Mouse (Mus musculus) lung, adult 2 months (tissue): Measurements from ENCODE around the gene Slc4a1. TPM values are rescaled to one million over a fixed set of nuclear protein-coding genes. Genes with fewer than 3 reads are reported as not detected.
A peak's percentile ranks its signal among the peaks of the same experiment; 100 is the strongest.

Source experiments
- DNase-seq: peaks from one replicate; pipeline ENCODE4 v3.0.0; 2022
- H3K4me1 ChIP-seq: fragments of 200-500 bp; 2 replicates; pipeline ENCODE4 v1.6.1; 2011; ENCODE audit warnings: low read length; ENCODE audit not compliant: control insufficient read depth, insufficient read depth
- H3K4me3 ChIP-seq: fragments of 200-500 bp; replicated peaks from 2 replicates; pipeline ENCODE3; 2011; ENCODE audit warnings: low read depth, mild to moderate bottlenecking, control low read depth, low read length; ENCODE audit errors: extremely low read depth
- CTCF ChIP-seq: fragments of 200-500 bp; IDR thresholded peaks from 2 replicates; pipeline ENCODE4 v1.5.1; 2011; ENCODE audit warnings: mild to moderate bottlenecking, low read length, control low read depth; ENCODE audit not compliant: insufficient read depth
- POLR2A ChIP-seq: fragments of 200-500 bp; IDR thresholded peaks from 2 replicates; pipeline ENCODE4 v1.6.1; 2011; ENCODE audit warnings: low read depth, mild to moderate bottlenecking, control low read depth, low read length, borderline replicate concordance; ENCODE audit errors: extremely low read depth
- WGBS: fragments of 180-500 bp; shearing (Covaris S2); methylation state at CpG from one replicate; pipeline ENCODE4 v1.1.7; 2018; 5-methylcytosine and 5-hydroxymethylcytosine counted together
- polyA plus RNA-seq: library from polyadenylated mRNA; depleted of rRNA; stranded (reverse); fragments of >200 nt; gene quantifications from 2 replicates; pipeline ENCODE4 v1.2.3, GENCODE M21; 2012

The Slc4a1 gene
- polyA plus RNA-seq, 1 experiment, result 1.1 TPM

- WGBS, result 6% methylated on average over 33 of the region's 34 CpGs
- Histone ChIP-seq H3K4me1 (no peaks in the 10 kb centered on the region), H3K4me3 (no peak overlapping the region)
- no peak for TF ChIP-seq CTCF
- no peak for TF ChIP-seq POLR2A
- DNase-seq, result no peak
Measured at GRCm38 (mm10) chr11:102399610-102400072, 33.6 kb upstream of the Slc4a1 start.

GRCm38 (mm10) chr11:102399107-102399506 lies 33.1 kb upstream of the Slc4a1 start:
- Histone ChIP-seq H3K4me3 (no peak overlapping the region), H3K4me1 (no peaks in the 10 kb centered on the region)
- no peak for DNase-seq
- TF ChIP-seq POLR2A, result no peak
- TF ChIP-seq CTCF, result no peak
- WGBS, result 21% methylated on average over 15 of the region's 15 CpGs

GRCm38 (mm10) chr11:102398007-102398825 lies 32.2 kb upstream of the Slc4a1 start:
- 69% methylated on average over 20 of the region's 20 CpGs for WGBS
- H3K4me3 ChIP-seq, result no peak overlapping the region
- DNase-seq, result no peak
- H3K4me1 ChIP-seq, result no peaks in the 10 kb centered on the region
- TF ChIP-seq CTCF (no peak), POLR2A (no peak)

- Histone ChIP-seq H3K4me3 (no peak overlapping the region), H3K4me1 (no peaks in the 10 kb centered on the region)
- no peak for TF ChIP-seq CTCF
- no peak for TF ChIP-seq POLR2A
- WGBS, result 69% methylated on average over 7 of the region's 7 CpGs
- DNase-seq, result no peak
Measured at GRCm38 (mm10) chr11:102396671-102397141, 30.7 kb upstream of the Slc4a1 start.

- Histone ChIP-seq H3K4me1 (no peaks in the 10 kb centered on the region), H3K4me3 (no peak overlapping the region)
- no peak for TF ChIP-seq CTCF
- no peak for TF ChIP-seq POLR2A
- 48% methylated on average over 6 of the region's 6 CpGs for WGBS
- no peak for DNase-seq
Measured at GRCm38 (mm10) chr11:102396263-102396662, 30.3 kb upstream of the Slc4a1 start.

GRCm38 (mm10) chr11:102395250-102395649 lies 29.2 kb upstream of the Slc4a1 start:
- TF ChIP-seq POLR2A, result no peak
- TF ChIP-seq CTCF, result no peak
- no peak for DNase-seq
- 15% methylated on average over 5 of the region's 5 CpGs for WGBS
- Histone ChIP-seq H3K4me1 (no peaks in the 10 kb centered on the region), H3K4me3 (no peak overlapping the region)

- TF ChIP-seq CTCF, result no peak
- no peaks in the 10 kb centered on the region for H3K4me1 ChIP-seq
- DNase-seq, result no peak
- WGBS, result 77% methylated on average over 9 of the region's 9 CpGs
- H3K4me3 ChIP-seq, result no peak overlapping the region
Measured at GRCm38 (mm10) chr11:102394421-102395124, 28.6 kb upstream of the Slc4a1 start.

- WGBS, result 6% methylated on average over 17 of the region's 17 CpGs
- peak overlapping the region; percentile 7 for H3K4me3 ChIP-seq
- no peaks in the 10 kb centered on the region for H3K4me1 ChIP-seq
- TF ChIP-seq CTCF, result no peak
- no peak for TF ChIP-seq POLR2A
- DNase-seq, result no peak
Measured at GRCm38 (mm10) chr11:102393719-102394420, 27.9 kb upstream of the Slc4a1 start.

- TF ChIP-seq POLR2A (no peak), CTCF (no peak)
- DNase-seq, result peak; percentile 70
- 1% methylated on average over 34 of the region's 34 CpGs for WGBS
- Histone ChIP-seq H3K4me3 (peak within 1 kb of the TSS; percentile 33), H3K4me1 (no peaks in the 10 kb centered on the region)
Measured at GRCm38 (mm10) chr11:102393238-102393634, 27.2 kb upstream of the Slc4a1 start, which contains the start of gene Rundc3a. Rundc3a (plus strand) TSS chr11:102393403.
